Mouse (Mus musculus) midbrain, embryonic 11.5 days (tissue): ENCODE measurements around the gene Map3k20. TPM values are rescaled to one million over a fixed set of nuclear protein-coding genes. Genes with fewer than 3 reads are reported as not detected.

ENCODE experiments used
- ATAC-seq: fragments of 200-750 bp; cut with Nextera tagmentation; 2 replicates; pipeline ENCODE4 v1.8.0; 2017; ENCODE audit warnings: moderate TSS enrichment, moderate library complexity; ENCODE audit not compliant: low FRiP score
- DNase-seq: peaks from one replicate; pipeline ENCODE4 v3.0.0; 2015; ENCODE audit warnings: low spot score; ENCODE audit errors: missing footprints
- H3K27ac ChIP-seq: fragments of 300-500 bp; sonication (generic); 2 replicates; pipeline ENCODE4 v1.5.1; 2014; ENCODE audit warnings: low read depth, low read length
- H3K27me3 ChIP-seq: fragments of 300-500 bp; sonication (generic); 2 replicates; pipeline ENCODE4 v1.6.1; 2014; ENCODE audit warnings: mild to moderate bottlenecking, low read length, moderate library complexity, mixed read lengths; ENCODE audit not compliant: control insufficient read depth, insufficient read depth
- H3K36me3 ChIP-seq: fragments of 300-500 bp; sonication (generic); 2 replicates; pipeline ENCODE4 v1.6.1; 2014; ENCODE audit warnings: mild to moderate bottlenecking, low read length, moderate library complexity, mixed read lengths; ENCODE audit not compliant: control insufficient read depth, insufficient read depth
- H3K4me1 ChIP-seq: fragments of 300-500 bp; sonication (generic); 2 replicates; pipeline ENCODE4 v1.6.1; 2014; ENCODE audit warnings: low read length; ENCODE audit not compliant: control insufficient read depth, insufficient read depth
- H3K4me2 ChIP-seq: fragments of 300-500 bp; sonication (generic); 2 replicates; pipeline ENCODE4 v1.6.1; 2014; ENCODE audit warnings: mild to moderate bottlenecking, moderate library complexity
- H3K4me3 ChIP-seq: fragments of 300-500 bp; sonication (generic); 2 replicates; pipeline ENCODE4 v1.5.1; 2014; ENCODE audit warnings: low read depth, low read length
- H3K9ac ChIP-seq: fragments of 300-500 bp; sonication (generic); 2 replicates; pipeline ENCODE4 v1.6.1; 2014; ENCODE audit warnings: low read length
- H3K9me3 ChIP-seq: fragments of 300-500 bp; sonication (generic); 2 replicates; pipeline ENCODE4 v1.6.1; 2016; ENCODE audit warnings: low read length; ENCODE audit not compliant: control insufficient read depth
- WGBS: fragments of 180-500 bp; shearing (Covaris S2); extraction: QIAGEN DNeasy Blood & Tissue Kit; methylation state at CpG from one replicate; pipeline ENCODE4 v1.1.7; 2014; 5-methylcytosine and 5-hydroxymethylcytosine counted together
- polyA plus RNA-seq: library from polyadenylated mRNA; unstranded; fragments of >200 nt; fragmentation: Nextera tagmentation; extraction: Ambion mirVana; gene quantifications from 2 replicates; pipeline ENCODE4 v1.2.1, GENCODE M21; 2014

Gene Map3k20
- polyA plus RNA-seq, 1 experiment from 2014 or later: 7.5 TPM

DNA sequence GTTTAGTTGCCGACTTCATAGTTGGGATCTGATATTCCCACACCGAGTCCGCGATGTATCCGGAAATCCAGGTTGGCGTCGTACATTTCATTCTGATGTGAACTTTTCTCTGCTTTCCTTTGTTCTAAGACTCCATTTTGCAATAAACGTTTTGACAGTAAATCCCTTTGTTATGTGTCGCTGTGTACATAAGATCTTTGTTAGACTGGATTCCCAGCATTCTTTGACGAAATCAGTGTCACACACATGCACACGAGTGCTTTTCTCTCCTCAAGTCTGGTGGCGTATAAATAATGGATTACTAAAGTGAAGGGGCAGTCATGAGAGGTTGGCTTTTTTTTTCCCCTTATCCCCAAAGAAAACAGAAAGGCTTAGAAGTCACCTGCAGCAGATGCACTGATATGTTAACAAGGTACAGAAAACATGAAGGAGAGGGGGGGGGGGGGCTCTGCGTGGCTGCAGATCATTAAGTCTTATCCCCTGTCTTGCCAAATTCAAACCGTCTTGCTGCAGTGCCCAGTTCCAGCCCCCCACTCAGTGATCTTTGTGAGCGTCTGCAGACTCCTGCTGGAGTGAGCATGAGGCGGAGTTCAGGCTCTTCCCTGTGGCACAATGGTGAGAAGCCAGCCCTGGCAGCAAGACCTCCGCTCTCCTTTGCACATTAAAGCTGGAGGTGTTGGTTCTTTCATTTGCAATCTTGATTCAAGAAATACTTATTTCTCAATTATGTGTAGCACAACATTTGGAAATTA, 122.1 kb downstream of the Map3k20 start:
- peaks cover 6% of the 10 kb centered on the region for H3K4me1 ChIP-seq
- 61% methylated on average over 17 of the region's 17 CpGs for WGBS
- H3K4me3 ChIP-seq: no peak overlapping the region
- no peaks in the 10 kb centered on the region for H3K36me3 ChIP-seq
- no peak overlapping the region for H3K4me2 ChIP-seq
- no peaks in the 10 kb centered on the region for H3K9me3 ChIP-seq
- no peaks in the 10 kb centered on the region for H3K27me3 ChIP-seq
- H3K27ac ChIP-seq: no peak overlapping the region
- no peak overlapping the region for H3K9ac ChIP-seq
- ATAC-seq (no peak), DNase-seq (no peak)

DNA sequence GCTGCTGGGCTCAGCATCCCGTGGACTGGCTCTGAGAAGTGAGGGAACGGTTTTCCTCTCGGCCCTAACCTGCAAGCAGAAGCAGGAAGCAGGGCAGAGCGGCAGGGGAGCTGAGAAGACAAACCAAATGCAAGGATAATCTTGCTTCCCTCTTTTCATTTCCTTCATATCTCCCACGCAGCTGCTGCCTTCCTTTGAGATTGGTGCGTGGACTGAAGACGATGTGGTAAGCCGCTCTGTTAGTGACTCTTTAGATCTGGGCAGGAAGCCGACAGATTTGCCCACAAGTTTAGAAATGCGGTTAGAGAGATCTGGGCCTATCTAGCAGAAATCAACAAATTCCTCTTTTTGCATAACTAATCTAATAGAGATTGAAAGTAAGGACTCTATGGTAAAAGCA, 124.5 kb downstream of the Map3k20 start:
- Histone ChIP-seq H3K9ac (no peak overlapping the region), H3K4me1 (peaks cover 6% of the 10 kb centered on the region), H3K27me3 (no peaks in the 10 kb centered on the region), H3K9me3 (no peaks in the 10 kb centered on the region), H3K4me3 (no peak overlapping the region), H3K36me3 (no peaks in the 10 kb centered on the region), H3K27ac (no peak overlapping the region), H3K4me2 (no peak overlapping the region)
- no peak for DNase-seq
- ATAC-seq: no peak
- 82% methylated on average over 10 of the region's 10 CpGs for WGBS

DNA sequence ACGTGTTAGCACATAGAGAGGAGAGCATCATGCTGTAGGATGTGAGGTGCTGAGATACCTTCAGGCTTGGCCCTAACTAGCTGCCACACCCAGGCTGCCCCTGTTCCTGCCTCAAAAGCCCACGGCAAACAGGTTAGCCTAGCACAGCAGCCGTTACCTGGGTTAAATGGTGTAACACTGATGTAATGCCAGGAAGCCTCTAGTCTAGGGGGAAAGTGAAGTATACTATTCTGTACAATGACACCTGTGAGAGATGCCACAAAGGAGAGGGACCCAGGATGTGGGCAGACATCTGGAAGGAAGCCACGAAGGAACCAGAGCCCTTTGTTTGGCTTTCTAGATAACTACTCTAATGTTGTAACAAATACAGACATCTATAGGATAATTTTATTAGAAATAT, 126.8 kb downstream of the Map3k20 start:
- Histone ChIP-seq H3K4me1 (peaks cover 6% of the 10 kb centered on the region), H3K9ac (no peak overlapping the region), H3K27me3 (no peaks in the 10 kb centered on the region), H3K27ac (no peak overlapping the region), H3K4me3 (no peak overlapping the region), H3K9me3 (no peaks in the 10 kb centered on the region), H3K4me2 (no peak overlapping the region), H3K36me3 (no peaks in the 10 kb centered on the region)
- 91% methylated on average over 4 of the region's 4 CpGs for WGBS
- ATAC-seq: no peak
- DNase-seq: no peak

DNA sequence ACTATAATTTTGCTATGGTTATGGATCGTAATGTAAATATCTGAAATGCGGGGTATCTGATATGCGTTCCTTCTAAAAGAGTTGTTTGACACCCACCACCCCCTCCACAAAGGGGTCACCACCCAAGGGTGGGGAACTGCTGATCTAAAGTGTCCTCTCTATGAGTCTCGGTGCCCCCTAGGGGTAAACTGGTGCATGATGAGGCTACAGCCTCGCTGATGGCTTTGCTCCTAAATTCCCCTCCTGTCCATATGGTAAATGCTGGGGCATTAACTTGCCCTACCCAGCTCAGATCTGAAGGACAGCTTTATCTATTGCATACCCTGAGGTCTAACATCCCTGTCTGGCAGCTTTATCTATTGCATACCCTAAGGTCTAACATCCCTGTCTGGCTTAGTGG, 130.0 kb downstream of the Map3k20 start:
- ATAC-seq: no peak

DNA sequence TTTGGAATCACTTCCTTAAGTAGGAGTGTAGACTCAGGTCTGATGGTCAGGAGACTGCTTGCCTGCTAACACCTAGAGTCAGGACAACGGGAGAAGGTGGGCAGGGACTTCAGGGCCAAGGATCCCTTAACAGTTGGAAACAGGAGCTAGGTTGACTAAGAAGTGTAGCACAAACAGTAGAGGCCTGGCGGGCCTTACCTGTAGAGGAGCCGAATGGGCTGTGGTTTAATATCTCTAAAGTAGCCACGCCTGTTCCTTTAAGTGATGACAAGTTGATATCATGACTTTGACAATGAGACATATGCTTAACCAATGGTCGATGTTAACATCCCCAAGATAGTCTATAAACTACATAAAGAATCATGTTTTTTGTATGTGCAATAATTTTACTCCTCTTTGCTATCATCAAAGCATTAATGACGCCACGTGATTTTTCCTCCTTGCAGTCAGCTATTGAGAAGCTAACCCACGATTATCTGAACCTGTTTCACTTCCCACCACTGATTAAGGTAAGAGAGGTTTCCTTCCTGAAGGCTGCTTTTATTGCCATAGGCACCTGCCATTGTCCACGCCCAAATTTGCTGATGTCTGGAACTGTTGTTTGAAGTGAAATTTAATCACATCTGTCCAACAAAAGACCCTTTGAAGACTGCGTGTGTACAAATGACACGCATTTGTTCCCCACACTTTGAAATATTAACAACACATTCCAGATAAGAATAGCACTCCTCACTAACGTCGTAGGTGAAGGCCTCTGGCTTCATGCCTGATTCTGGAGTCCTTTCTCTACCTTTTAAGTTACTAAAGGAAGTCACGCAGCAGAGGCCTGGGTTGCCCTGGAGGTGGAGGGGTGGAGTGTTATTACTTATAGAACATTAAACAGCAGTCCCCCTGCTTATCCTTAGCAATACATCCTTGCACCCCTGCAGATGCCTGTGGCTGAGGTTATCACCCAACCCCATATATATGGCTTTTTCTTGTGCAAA, 131.0 kb downstream of the Map3k20 start:
- Histone ChIP-seq H3K9me3 (no peaks in the 10 kb centered on the region), H3K27me3 (no peaks in the 10 kb centered on the region), H3K4me2 (no peak overlapping the region), H3K4me1 (no peaks in the 10 kb centered on the region), H3K4me3 (no peak overlapping the region), H3K36me3 (no peaks in the 10 kb centered on the region), H3K27ac (no peak overlapping the region), H3K9ac (no peak overlapping the region)
- DNase-seq (no peak), ATAC-seq (no peak)
- WGBS: 89% methylated on average over 14 of the region's 14 CpGs

More for the DNA sequence above, 130.0 kb downstream of the Map3k20 start:
- Histone ChIP-seq H3K36me3 (no peaks in the 10 kb centered on the region), H3K4me3 (no peak overlapping the region), H3K9me3 (no peaks in the 10 kb centered on the region), H3K9ac (no peak overlapping the region), H3K27me3 (no peaks in the 10 kb centered on the region), H3K4me2 (no peak overlapping the region), H3K4me1 (no peaks in the 10 kb centered on the region), H3K27ac (no peak overlapping the region)
- 88% methylated on average over 5 of the region's 5 CpGs for WGBS
- no peak for DNase-seq

DNA sequence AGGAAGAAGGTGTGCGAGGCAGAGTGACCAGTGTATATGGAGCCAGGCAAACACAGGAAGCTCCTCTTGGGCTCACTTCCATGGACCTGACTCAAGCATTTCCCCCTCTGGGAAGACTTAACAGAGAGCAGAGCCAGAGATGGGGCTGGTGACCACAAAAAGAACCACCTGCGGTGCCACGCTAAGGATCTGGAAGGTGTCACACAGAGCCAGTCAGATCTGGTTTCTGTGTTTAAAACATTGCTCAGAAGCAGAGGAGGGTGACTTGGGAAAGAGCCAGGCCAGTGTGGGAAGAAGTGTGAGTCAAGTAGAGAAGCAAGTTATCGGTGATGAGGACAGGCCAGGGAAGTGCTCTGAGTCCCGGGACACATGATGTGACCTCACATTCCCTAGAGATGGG, 135.1 kb downstream of the Map3k20 start:
- Histone ChIP-seq H3K9me3 (no peaks in the 10 kb centered on the region), H3K36me3 (no peaks in the 10 kb centered on the region), H3K27ac (no peak overlapping the region), H3K9ac (no peak overlapping the region), H3K27me3 (no peaks in the 10 kb centered on the region), H3K4me1 (no peaks in the 10 kb centered on the region), H3K4me3 (no peak overlapping the region), H3K4me2 (no peak overlapping the region)
- no peak for DNase-seq
- no peak for ATAC-seq
- 91% methylated on average over 5 of the region's 5 CpGs for WGBS

DNA sequence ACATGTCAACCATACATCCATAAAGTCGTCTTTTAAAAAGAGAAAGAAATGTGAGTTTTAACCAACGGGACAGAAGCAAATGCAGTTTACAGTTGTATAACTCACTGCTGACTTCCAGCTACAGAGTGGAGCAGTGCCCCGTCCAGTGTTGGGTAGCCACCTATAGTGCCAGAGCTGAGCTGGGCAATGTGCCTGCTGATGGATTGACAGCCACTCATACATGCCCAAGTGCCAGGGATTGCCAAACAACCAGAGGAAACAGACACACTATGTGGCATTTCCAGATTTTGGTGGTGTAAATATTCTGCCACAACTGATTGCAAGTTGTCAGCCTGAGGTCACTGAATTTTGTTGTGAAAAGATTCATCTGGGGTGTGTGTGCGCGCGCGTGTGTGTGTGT, 139.2 kb downstream of the Map3k20 start:
- Histone ChIP-seq H3K27ac (no peak overlapping the region), H3K4me2 (no peak overlapping the region), H3K36me3 (no peaks in the 10 kb centered on the region), H3K4me1 (peaks cover 8% of the 10 kb centered on the region; the same call in 1 of the 2 replicates), H3K9me3 (no peaks in the 10 kb centered on the region), H3K27me3 (no peaks in the 10 kb centered on the region), H3K9ac (no peak overlapping the region), H3K4me3 (no peak overlapping the region)
- whole genome bisulfite sequencing: 97% methylated on average over 7 of the region's 7 CpGs
- no peak for ATAC-seq
- no peak for DNase-seq

DNA sequence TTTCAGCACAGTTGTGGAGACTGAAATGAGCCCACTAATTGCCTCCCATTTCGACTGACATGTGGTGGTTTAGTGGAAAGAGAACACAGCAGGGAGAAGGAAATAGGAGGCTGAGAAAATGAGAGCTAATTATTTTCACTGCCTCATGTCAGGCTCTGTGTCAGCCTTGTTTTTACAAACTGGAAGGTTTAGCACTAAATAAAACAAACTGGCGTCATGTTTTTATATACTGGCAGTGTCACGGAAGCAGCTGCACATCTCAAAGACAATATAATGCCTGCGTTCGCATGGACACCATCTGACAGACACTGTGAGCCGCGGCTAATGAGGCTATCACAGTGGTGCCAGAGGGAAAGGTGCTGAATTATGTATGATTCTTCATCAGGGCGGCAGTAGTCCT, 141.3 kb downstream of the Map3k20 start:
- no peak overlapping the region for H3K4me2 ChIP-seq
- no peaks in the 10 kb centered on the region for H3K36me3 ChIP-seq
- H3K9me3 ChIP-seq: no peaks in the 10 kb centered on the region
- WGBS: 27% methylated on average over 8 of the region's 8 CpGs
- peak; percentile 87 for ATAC-seq
- H3K9ac ChIP-seq: no peak overlapping the region
- H3K4me1 ChIP-seq: peaks cover 8% of the 10 kb centered on the region; the same call in 1 of the 2 replicates
- H3K4me3 ChIP-seq: no peak overlapping the region
- peak overlapping the region; percentile 69 for H3K27ac ChIP-seq
- no peaks in the 10 kb centered on the region for H3K27me3 ChIP-seq
- no peak for DNase-seq

DNA sequence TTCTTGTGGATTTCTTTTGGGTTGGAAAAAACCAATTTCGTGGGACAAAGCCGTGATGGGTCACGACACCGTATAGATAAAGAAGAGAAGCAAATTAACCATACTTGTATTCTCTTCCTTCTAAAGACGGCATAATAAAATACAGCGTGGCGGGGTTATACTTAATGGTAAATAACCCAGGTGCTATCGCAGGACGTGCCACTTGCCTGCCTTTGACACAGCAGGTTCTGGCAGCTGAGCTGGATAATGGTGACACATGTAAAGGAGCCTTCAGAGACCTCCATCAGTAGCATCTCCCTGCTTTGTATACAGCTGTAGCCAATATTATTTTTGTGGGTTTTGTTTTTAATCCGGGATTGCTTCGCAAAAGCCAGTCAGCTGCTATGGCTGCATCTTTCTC, 141.9 kb downstream of the Map3k20 start:
- Histone ChIP-seq H3K4me1 (peaks cover 8% of the 10 kb centered on the region; the same call in 1 of the 2 replicates), H3K4me2 (no peak overlapping the region), H3K4me3 (no peak overlapping the region), H3K27ac (peak overlapping the region; percentile 69; the same call in 1 of the 2 replicates), H3K36me3 (no peaks in the 10 kb centered on the region), H3K9ac (no peak overlapping the region), H3K27me3 (no peaks in the 10 kb centered on the region), H3K9me3 (no peaks in the 10 kb centered on the region)
- DNase-seq (no peak), ATAC-seq (no peak; the same call in 1 of the 2 replicates)
- 72% methylated on average over 11 of the region's 11 CpGs for WGBS
